Mouse (Mus musculus) spleen, adult 18-20 months (tissue): ENCODE results near the gene Mybpc2.

Source experiments
- DNase-seq, 2 experiments: peaks; one replicate each; pipeline ENCODE4 v3.0.0; 2022; ENCODE audit warnings: mixed read lengths in 2 of 2

The Mybpc2 gene

DNA sequence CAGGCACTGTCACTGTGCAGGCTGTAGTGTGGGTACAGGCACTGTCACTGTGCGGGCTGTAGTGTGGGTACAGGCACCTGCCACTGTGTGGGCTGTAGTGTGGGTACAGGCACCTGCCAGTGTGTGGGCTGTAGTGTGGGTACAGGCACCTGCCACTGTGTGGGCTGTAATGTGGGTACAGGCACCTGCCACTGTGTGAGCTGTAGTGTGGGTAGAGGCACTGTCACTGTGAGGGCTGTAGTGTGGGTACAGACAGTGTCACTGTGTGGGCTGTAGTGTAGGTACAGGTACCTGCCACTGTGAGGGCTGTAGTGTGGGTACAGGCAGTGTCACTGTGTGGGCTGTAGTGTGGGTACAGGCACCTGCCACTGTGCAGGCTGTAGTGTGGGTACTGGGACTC lies 40.3 kb downstream of the Mybpc2 start:
- DNase-seq, result peak in 1 of 2 experiments; percentile 1

DNA sequence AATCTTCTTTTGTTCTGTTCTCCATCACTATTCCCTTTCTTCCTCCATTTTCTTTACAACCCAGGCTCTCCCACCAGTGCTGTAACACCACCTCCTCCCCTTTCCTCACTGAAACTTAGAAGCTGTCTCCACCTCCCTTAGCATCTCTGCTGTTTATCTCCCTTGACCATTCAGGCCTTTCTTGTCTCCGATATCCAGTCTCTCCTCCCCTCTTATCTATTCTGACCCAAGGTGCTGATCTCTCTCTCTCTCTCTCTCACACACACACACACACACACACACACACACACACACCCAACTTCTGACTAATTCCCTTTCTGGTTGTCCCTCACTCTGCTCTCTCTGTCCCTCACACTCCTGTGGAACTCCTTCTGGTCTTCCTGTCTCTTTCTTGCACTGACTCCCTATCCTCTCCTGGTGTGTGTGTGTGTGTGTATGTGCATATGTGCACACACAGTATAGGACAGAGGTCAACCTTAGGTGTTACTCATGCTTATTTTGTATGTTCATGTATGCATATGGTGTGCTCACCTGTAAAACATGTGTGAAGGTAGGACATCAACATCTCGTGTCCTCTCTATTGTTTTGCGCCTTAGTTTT lies 41.5 kb downstream of the Mybpc2 start:
- no peak for DNase-seq

- no peak for DNase-seq
These were observed 49.3 kb downstream of the Mybpc2 start for GRCm38 (mm10) chr7:44475046-44475614.

GRCm38 (mm10) chr7:44474419-44474818 lies 50.0 kb downstream of the Mybpc2 start:
- DNase-seq, result no peak

- no peak for DNase-seq
These were observed 51.4 kb downstream of the Mybpc2 start for GRCm38 (mm10) chr7:44472961-44473646.

DNA sequence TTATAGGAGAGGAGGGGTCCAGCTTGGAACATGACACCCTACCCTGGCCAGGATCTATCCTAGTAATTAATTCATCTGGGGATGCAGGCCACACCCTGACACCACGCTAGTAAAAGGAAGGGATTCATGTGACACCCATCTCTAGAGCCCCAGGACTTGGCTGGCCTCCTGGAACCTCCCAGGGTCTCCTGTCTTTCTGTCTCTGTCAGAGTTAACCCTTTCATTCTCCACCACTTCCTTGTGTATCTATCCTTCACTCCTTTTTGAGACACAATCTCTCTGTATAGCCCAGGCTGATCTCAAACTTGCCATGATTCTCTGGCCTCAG lies 51.9 kb downstream of the Mybpc2 start:
- no peak for DNase-seq

- no peak for DNase-seq
These were observed 52.4 kb downstream of the Mybpc2 start for GRCm38 (mm10) chr7:44471880-44472557.

- DNase-seq, result no peak
These were observed 53.5 kb downstream of the Mybpc2 start for GRCm38 (mm10) chr7:44470696-44471612.

- no peak for DNase-seq
These were observed 54.5 kb downstream of the Mybpc2 start for GRCm38 (mm10) chr7:44469677-44470675.

- no peak for DNase-seq
These were observed 55.7 kb downstream of the Mybpc2 start for GRCm38 (mm10) chr7:44468644-44469285.

DNA sequence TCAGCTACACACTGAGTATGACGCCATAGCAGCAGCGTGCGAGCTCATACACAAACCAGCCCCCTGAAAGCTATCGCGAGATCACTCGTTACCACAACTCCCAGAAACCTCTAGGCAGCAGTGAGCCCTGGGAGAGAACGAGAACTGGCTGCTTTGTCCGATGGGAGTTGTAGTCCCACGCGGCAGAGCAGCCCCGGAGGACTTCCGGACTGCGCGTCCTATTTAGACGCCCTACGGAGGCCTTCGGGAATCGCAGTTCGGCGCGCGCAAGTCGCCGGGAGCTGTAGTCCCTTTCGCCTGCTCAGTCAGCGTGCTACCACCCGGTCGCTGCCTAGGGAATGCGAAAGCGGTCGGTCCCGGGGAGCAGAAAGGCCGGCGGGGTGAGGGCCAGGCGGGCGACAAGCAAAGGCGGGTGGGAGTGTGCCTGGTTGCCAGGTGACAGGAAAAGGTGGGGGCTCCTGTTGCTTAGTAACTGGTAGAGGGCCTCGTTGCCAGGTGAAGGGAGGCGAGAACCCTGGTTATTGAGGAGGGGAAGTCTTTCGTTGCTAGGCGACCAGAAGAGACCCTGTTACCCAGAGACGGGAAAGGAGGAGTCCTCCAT lies 56.5 kb downstream of the Mybpc2 start, which contains the start of gene Josd2:
Josd2 (plus strand) TSS at position 170 of the 601 bp plus-strand sequence.
- DNase-seq, result peak; percentile 77 to 83

DNA sequence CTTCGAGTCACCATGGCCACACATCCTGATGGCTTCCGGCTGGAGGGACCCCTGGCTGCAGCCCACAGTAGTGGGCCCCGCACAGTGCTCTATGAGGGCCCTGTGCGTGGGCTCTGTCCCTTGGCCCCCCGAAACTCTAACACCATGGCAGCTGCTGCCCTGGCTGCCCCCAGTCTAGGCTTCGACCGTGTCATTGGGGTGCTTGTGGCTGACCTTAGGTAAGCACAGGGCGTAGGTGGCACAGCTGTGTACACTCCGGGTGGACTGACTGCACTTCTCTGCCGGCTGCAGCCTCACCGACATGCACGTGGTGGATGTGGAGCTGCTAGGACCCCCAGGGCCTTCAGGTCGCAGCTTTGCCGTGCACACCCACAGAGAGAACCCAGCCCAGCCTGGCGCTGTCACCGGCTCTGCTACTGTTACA lies 57.6 kb downstream of the Mybpc2 start:
- DNase-seq, result no peak

GRCm38 (mm10) chr7:44466006-44466887 lies 58.2 kb downstream of the Mybpc2 start:
- no peak for DNase-seq

DNA sequence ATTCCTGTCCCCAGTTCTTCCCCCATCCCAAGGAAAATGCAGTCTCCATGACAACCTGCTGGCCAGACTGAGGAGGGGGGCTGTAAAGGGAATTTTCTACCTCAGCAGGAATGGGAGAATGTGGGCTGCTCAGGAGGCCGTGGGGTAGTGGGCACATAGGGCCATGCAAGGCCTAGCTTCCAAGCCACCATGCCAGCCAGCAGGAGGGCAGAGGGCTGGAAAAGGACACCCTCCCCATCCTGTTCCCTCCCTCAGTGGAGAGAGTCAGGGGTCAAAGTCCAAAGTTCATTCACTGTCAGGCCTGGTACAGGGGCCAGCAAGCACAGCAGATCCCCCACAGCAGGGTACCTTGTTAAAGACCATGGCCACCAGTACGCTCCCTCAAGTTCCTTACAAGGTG lies 59.3 kb downstream of the Mybpc2 start, which contains the start of gene Aspdh:
Aspdh (plus strand) TSS at position 281 of the 400 bp plus-strand sequence.
- no peak for DNase-seq

- DNase-seq, result no peak
These were observed 59.9 kb downstream of the Mybpc2 start for GRCm38 (mm10) chr7:44464511-44464910.

DNA sequence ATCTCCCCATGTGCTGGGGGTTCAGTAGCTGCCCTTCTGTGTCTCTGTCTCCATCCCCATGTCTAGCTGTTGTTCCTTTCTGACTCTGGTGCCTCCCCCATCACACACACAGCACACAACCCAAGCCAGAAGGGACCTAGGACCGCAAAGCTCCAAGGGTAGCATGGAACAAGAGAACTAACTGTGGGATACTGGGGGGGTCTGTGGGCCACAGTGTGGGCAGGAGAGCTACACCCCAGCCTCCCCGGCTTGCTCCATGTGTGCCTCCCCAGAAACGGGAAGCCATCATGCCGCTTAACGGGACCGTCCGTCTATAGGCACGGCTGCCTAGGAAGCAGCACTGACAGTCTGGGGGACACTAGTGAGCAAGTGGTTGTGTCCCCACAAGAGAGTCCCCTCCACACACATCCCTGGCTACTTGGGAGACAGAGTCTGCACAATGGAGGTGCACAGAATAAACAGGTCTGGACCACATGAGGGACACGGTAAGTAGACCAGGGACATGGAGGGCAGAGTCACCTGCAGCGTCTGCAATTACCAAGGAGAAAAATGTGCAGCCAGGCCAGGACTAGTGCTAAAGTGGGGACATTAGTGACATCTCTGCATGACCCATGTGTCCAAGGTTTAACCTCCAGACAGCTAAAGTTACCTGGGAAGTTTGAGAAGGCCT lies 60.8 kb downstream of the Mybpc2 start:
- no peak for DNase-seq

- no peak for DNase-seq
These were observed 61.4 kb downstream of the Mybpc2 start for GRCm38 (mm10) chr7:44463056-44463425.

DNA sequence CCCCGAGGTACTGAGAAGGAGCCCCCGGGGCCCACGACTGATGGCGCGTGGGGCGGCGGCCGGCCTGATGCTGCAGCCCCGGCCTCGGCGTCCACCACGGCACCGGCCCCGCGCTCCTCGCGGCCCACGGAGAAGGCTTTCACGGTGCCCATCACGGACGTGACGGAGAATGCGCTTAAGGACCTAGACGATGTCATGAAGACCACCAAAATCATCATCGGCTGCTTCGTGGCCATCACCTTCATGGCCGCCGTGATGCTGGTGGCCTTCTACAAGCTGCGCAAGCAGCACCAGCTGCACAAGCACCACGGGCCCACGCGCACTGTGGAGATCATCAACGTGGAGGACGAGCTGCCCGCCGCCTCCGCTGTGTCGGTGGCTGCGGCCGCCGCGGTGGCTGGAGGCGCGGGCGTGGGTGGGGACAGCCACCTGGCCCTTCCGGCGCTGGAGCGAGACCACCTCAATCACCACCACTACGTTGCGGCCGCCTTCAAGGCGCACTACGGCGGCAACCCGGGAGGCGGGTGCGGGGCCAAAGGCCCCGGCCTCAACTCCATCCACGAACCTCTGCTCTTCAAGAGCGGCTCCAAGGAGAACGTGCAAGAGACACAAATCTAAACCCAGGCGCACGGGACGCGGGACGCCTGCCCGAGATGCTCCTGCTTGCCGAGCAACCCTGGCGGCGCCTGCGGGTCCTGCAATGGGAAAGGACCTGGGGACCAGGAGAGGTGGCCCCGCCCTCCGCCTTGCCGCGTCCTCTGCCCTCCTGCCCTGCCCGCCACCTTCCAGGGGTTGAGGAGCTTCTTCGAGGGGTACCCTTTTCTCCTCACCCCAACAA lies 62.0 kb downstream of the Mybpc2 start:
- no peak for DNase-seq
